17 mouse cellular contexts compared by ENCODE assay signal in genomic region chr11:4148120-4148519, GRCm38 (mm10). TPM values are rescaled to one million over a fixed set of nuclear protein-coding genes. Genes with fewer than 3 reads are reported as not detected.
DNase-seq lines count a peak whose midpoint lies in the region; ATAC-seq lines count a peak whose summit lies in the region.
"Had no signal": no experiment of that assay in that cellular context is flagged by ENCODE, and none has a peak within 500 bp of the region (broad histone marks: within the 10 kb centered on the region; RNA-seq: fewer than 3 reads in every experiment).

No protein-coding gene starts in this region.

- peak; percentile 18 to 21 for DNase-seq in adrenal gland, postnatal 36 days
- DNase-seq in adrenal gland, adult 18-20 months (ENCODE audit: low spot score in 2 of 2) = no peak
- DNase-seq in hindbrain, embryonic 10.5 days (ENCODE audit: low spot score) = no peak
- DNase-seq in kidney, adult 8-10 months = peak; percentile 28 to 57
- DNase-seq in lung, adult 18-20 months = peak; percentile 44 to 55
- DNase-seq in urinary bladder, postnatal 25 days (ENCODE audit: low spot score) = no peak
- no peak for DNase-seq in cerebellum, postnatal 14 days
- DNase-seq: cerebellum, adult 9-10 months; embryo, embryonic 11 days; gastrocnemius, postnatal 14 days; lung, embryonic 14.5 days had no signal

- 92% methylated on average over 5 of the region's 5 CpGs for WGBS in hindbrain, embryonic 10.5 days
- 92% methylated on average over 5 of the region's 5 CpGs for WGBS in hindbrain, embryonic 12.5 days

- 0 out of 2 replicates have a peak overlapping the region, but pooled peaks have one; percentile 23 for H3K27ac ChIP-seq in hindbrain, embryonic 10.5 days
- no peak overlapping the region for H3K27ac ChIP-seq in hindbrain, embryonic 12.5 days
- H3K27ac ChIP-seq: forebrain, embryonic 12.5 days; neural tube, embryonic 12.5 days; stomach, embryonic 15.5 days had no signal

- no peak overlapping the region for H3K4me2 ChIP-seq in hindbrain, embryonic 12.5 days (replicated peaks)
- H3K4me2 ChIP-seq: forebrain, embryonic 12.5 days; lung, embryonic 14.5 days; neural tube, embryonic 12.5 days; stomach, embryonic 15.5 days had no signal

- H3K4me3 ChIP-seq in hindbrain, embryonic 10.5 days = no peak overlapping the region
- no peak overlapping the region for H3K4me3 ChIP-seq in hindbrain, embryonic 12.5 days
- H3K4me3 ChIP-seq: forebrain, embryonic 12.5 days; neural tube, embryonic 12.5 days; stomach, embryonic 15.5 days had no signal

- H3K9me3 ChIP-seq in hindbrain, embryonic 10.5 days = no peaks in the 10 kb centered on the region
- H3K9me3 ChIP-seq in hindbrain, embryonic 12.5 days (replicated peaks) = no peaks in the 10 kb centered on the region
- H3K9me3 ChIP-seq: forebrain, embryonic 12.5 days; neural tube, embryonic 12.5 days; stomach, embryonic 15.5 days had no signal

- no peak overlapping the region for H3K9ac ChIP-seq in hindbrain, embryonic 12.5 days
- H3K9ac ChIP-seq: forebrain, embryonic 12.5 days; lung, embryonic 14.5 days; neural tube, embryonic 12.5 days; stomach, embryonic 15.5 days had no signal

- H3K36me3 ChIP-seq in hindbrain, embryonic 10.5 days = peaks cover 50% of the 10 kb centered on the region
- peaks cover 19% of the 10 kb centered on the region for H3K36me3 ChIP-seq in hindbrain, embryonic 12.5 days

- H3K4me1 ChIP-seq in hindbrain, embryonic 10.5 days (replicated peaks) = no peaks in the 10 kb centered on the region
- no peaks in the 10 kb centered on the region; the same call in 1 of the 2 replicates for H3K4me1 ChIP-seq in hindbrain, embryonic 12.5 days
- H3K4me1 ChIP-seq: forebrain, embryonic 12.5 days; neural tube, embryonic 12.5 days; stomach, embryonic 15.5 days had no signal

- ATAC-seq in hindbrain, embryonic 12.5 days (ENCODE audit: low FRiP score) = no peak
- ATAC-seq: hindbrain, embryonic 16.5 days had no signal

- H3K27me3 ChIP-seq in hindbrain, embryonic 10.5 days (ENCODE audit: insufficient read depth, poor library complexity, severe bottlenecking) = no peaks in the 10 kb centered on the region
- H3K27me3 ChIP-seq in hindbrain, embryonic 12.5 days = no peaks in the 10 kb centered on the region
- H3K27me3 ChIP-seq: CH12.LX; forebrain, embryonic 12.5 days; neural tube, embryonic 12.5 days; stomach, embryonic 15.5 days had no signal

RNA-seq across cellular contexts. Expression of gene Ccdc157, which starts 12.0 kb away (rescaled TPM):
- total RNA-seq in adrenal gland, postnatal 36 days (2021) = 10 to 100 TPM in 1 of 2 experiments, 1 to 10 TPM in 1; 7.3 to 11.6 TPM
- 10 to 100 TPM; 10.8 to 12.5 TPM for total RNA-seq in adrenal gland, adult 18-20 months (2021)
- 7.8 and 8.5 TPM in 2 replicates for polyA plus RNA-seq in hindbrain, embryonic 10.5 days (2016; fragmentation: Nextera tagmentation; extraction: Ambion mirVana)
- 9.6 and 10.4 TPM in 2 replicates for polyA plus RNA-seq in hindbrain, embryonic 12.5 days (2016; fragmentation: Nextera tagmentation; extraction: Ambion mirVana)

RNA-seq across cellular contexts. Expression of gene Sf3a1, which starts 12.0 kb away (rescaled TPM):
- 10 to 100 TPM; 43.6 to 60.1 TPM for total RNA-seq in adrenal gland, postnatal 36 days (2021)
- 10 to 100 TPM; 50.3 to 59.9 TPM for total RNA-seq in adrenal gland, adult 18-20 months (2021)
- polyA plus RNA-seq in hindbrain, embryonic 10.5 days (2016; fragmentation: Nextera tagmentation; extraction: Ambion mirVana) = 92.1 and 95.3 TPM in 2 replicates
- polyA plus RNA-seq in hindbrain, embryonic 12.5 days (2016; fragmentation: Nextera tagmentation; extraction: Ambion mirVana) = 72.0 and 77.6 TPM in 2 replicates

RNA-seq across cellular contexts. Expression of gene Rnf215, which starts 13.1 kb away (rescaled TPM):
- 10 to 100 TPM; 24.7 to 24.9 TPM for total RNA-seq in adrenal gland, postnatal 36 days (2021)
- 10 to 100 TPM; 22.7 to 23.7 TPM for total RNA-seq in adrenal gland, adult 18-20 months (2021)
- 22.0 and 25.8 TPM in 2 replicates for polyA plus RNA-seq in hindbrain, embryonic 10.5 days (2016; fragmentation: Nextera tagmentation; extraction: Ambion mirVana)
- polyA plus RNA-seq in hindbrain, embryonic 12.5 days (2016; fragmentation: Nextera tagmentation; extraction: Ambion mirVana) = 42.7 and 44.5 TPM in 2 replicates

RNA-seq across cellular contexts. Expression of gene Sec14l2, which starts 24.9 kb away (rescaled TPM):
- 1 to 10 TPM; 1.3 to 1.5 TPM for total RNA-seq in adrenal gland, postnatal 36 days (2021)
- total RNA-seq in adrenal gland, adult 18-20 months (2021) = 1 to 10 TPM; 1.5 to 1.7 TPM
- 2.6 and 3.0 TPM in 2 replicates for polyA plus RNA-seq in hindbrain, embryonic 10.5 days (2016; fragmentation: Nextera tagmentation; extraction: Ambion mirVana)
- 1.8 and 3.1 TPM in 2 replicates for polyA plus RNA-seq in hindbrain, embryonic 12.5 days (2016; fragmentation: Nextera tagmentation; extraction: Ambion mirVana)

RNA-seq across cellular contexts. Expression of gene Tbc1d10a, which starts 38.5 kb away (rescaled TPM):
- 10 to 100 TPM; 14.6 to 24.3 TPM for total RNA-seq in adrenal gland, postnatal 36 days (2021)
- total RNA-seq in adrenal gland, adult 18-20 months (2021) = 10 to 100 TPM; 14.8 to 23.3 TPM
- polyA plus RNA-seq in hindbrain, embryonic 10.5 days (2016; fragmentation: Nextera tagmentation; extraction: Ambion mirVana) = 29.4 and 32.3 TPM in 2 replicates
- polyA plus RNA-seq in hindbrain, embryonic 12.5 days (2016; fragmentation: Nextera tagmentation; extraction: Ambion mirVana) = 28.5 and 29.2 TPM in 2 replicates

Comparison
In these comparisons a context has a peak if more than half of its experiments do, and no peak if none do; other contexts are left out.
1. DNase-seq: peak in adrenal gland, postnatal 36 days (2 of 2), kidney, adult 8-10 months (2 of 2) and lung, adult 18-20 months (2 of 2); none in adrenal gland, adult 18-20 months (0 of 2), hindbrain, embryonic 10.5 days (single experiment), urinary bladder, postnatal 25 days (single experiment) and cerebellum, postnatal 14 days (0 of 2).